ENCODE assay signal across 11 mouse cellular contexts in genomic region chr13:30334667-30335066, GRCm38 (mm10).
"Had no signal": no experiment of that assay in that cellular context is flagged by ENCODE, and none has a peak within 500 bp of the region (broad histone marks: within the 10 kb centered on the region; RNA-seq: fewer than 3 reads in every experiment).

No protein-coding gene starts in this region.

- H3K4me3 ChIP-seq: limb, embryonic 13.5 days; midbrain, embryonic 13.5 days; stomach, embryonic 15.5 days had no signal

- ATAC-seq: midbrain, embryonic 13.5 days had no signal

- H3K9me3 ChIP-seq: limb, embryonic 13.5 days; midbrain, embryonic 13.5 days; stomach, embryonic 15.5 days had no signal

- H3K27me3 ChIP-seq: stomach, embryonic 15.5 days had no signal

- DNase-seq: kidney, adult 8-10 months; kidney, postnatal 36 days; layer of hippocampus, adult 9-11 months; left cerebral cortex, postnatal 4 days; lung, adult 18-20 months; thymus, adult 2 months; thymus, postnatal 25 days had no signal

- H3K27ac ChIP-seq: limb, embryonic 13.5 days; liver, embryonic 14.5 days; midbrain, embryonic 13.5 days; stomach, embryonic 15.5 days had no signal

- H3K9ac ChIP-seq: limb, embryonic 13.5 days; liver, embryonic 14.5 days; midbrain, embryonic 13.5 days; stomach, embryonic 15.5 days had no signal

- H3K36me3 ChIP-seq: limb, embryonic 13.5 days; midbrain, embryonic 13.5 days; stomach, embryonic 15.5 days had no signal
